Mouse (Mus musculus): ENCODE data around the gene Tomm70a.
"Not testable (repeated sequence)": the region's sequence is repeated elsewhere in the genome, so short reads cannot be mapped to it uniquely, and the experiment has no call there.

Tomm70a gene

GRCm38 (mm10) chr16:57151437-57151836, 29.9 kb downstream of the Tomm70a start:
- no peak for DNase-seq (ENCODE audit: low read depth)

DNA sequence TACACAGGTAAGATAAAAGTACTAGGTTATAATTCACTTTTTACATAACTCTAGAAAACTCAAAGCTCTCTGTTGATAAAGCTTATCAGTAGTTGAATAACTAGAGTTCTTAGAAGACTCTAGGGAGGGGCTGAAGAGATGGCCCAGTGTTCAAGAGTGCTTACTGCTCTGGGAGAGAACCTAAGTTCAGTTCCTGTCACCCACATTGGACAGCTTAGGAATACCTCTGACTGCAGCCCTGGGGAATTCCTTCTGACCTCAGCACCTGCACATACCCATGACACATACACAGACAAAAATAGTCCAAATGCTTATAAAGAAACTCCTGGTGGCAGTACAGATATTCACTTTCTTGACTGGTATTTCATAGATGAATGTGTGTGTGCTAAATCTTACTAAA, 34.4 kb downstream of the Tomm70a start:
- no peak for DNase-seq (ENCODE audit: low read depth)

DNA sequence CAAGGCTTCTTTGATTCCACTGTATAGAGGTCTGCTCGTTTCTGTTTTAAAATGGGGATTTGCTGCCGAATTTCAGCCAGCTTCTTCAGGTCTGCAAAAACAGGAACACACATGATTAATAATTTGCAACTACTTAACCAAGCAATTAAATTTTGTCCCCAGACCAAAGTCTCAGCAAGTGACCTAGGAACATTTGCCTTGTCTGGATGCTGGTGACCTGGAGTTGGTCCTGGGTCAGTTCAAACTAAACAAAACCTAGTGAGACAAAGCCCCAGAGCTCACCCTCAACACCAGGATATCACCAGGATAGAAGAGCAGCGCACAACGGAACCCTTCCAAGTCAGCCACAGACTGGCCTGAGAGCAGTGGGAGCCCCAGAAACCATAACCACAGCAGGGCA, 35.6 kb downstream of the Tomm70a start:
- DNase-seq (ENCODE audit: low read depth) = no peak

GRCm38 (mm10) chr16:57157728-57158127, 36.2 kb downstream of the Tomm70a start:
- no peak for DNase-seq (ENCODE audit: low read depth)

DNA sequence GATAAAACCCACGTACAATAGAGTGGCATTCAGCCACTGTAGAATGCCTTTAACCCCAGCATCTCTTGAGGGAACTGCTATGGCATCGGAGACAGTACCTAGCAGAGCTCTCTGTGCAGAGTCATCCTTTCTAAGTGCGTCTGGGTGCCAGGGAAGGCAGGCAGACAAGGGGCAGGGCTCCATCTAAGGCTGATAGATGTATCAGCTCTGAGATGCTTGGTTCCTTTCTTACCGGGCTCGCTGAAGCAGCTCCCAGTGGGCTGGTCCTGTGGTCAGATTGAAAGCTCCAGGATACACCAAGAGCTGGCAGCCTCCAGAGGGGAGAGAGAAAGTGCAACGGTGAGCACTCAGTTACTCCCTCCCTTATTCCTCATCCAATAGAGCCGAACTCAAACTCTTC, 38.3 kb downstream of the Tomm70a start:
- no peak for DNase-seq (ENCODE audit: low read depth)

- no peak for DNase-seq (ENCODE audit: low read depth)
These were observed 41.3 kb downstream of the Tomm70a start for GRCm38 (mm10) chr16:57162841-57163240.

DNA sequence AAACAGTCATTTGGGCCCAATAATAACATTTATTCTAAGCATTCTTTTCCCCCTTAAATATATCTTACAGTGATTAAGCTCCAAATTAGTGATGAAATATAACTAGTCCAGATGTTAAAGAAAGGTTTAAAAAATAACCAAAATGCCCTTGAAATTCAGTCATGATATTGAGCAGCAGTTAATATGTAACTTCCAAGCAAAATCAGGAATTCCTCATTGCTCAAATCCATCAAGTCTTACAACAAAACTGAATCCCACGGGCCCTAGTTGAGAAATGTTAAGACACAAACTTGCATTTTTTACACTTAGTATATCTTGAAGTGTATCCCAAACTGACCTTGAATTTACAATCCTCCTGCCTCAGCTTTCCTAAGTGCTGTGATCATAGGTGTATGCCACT, 42.2 kb downstream of the Tomm70a start:
- no peak for DNase-seq (ENCODE audit: low read depth)

- no peak for DNase-seq (ENCODE audit: low read depth)
These were observed 43.7 kb downstream of the Tomm70a start for GRCm38 (mm10) chr16:57165157-57165556.

GRCm38 (mm10) chr16:57166086-57166485, 44.6 kb downstream of the Tomm70a start:
- DNase-seq (ENCODE audit: low read depth) = no peak

GRCm38 (mm10) chr16:57166611-57167513, 45.4 kb downstream of the Tomm70a start, which contains the start of gene Nit2:
Nit2 (minus strand) TSS chr16:57167341.
- DNase-seq (ENCODE audit: low read depth) = peak; percentile 84

DNA sequence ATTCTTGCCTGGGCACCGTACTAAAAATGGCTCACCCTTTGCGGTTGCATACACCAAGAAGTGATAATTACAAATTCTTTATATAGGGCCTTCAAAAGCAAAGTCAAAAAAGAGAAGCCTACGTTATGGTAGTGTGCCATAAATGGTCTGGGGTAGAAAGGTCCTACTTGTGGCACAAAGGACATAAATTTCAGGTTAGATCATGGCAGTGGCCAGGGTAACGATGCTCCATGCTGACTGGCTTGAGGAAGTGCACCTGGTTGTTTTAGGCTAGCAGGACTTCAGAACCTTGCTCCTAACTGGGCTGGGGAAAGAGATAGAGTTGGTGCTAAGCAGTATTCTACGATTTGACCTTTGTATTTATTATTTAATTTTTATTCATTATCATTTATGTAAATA, 46.0 kb downstream of the Tomm70a start:
- no peak for DNase-seq (ENCODE audit: low read depth)

DNA sequence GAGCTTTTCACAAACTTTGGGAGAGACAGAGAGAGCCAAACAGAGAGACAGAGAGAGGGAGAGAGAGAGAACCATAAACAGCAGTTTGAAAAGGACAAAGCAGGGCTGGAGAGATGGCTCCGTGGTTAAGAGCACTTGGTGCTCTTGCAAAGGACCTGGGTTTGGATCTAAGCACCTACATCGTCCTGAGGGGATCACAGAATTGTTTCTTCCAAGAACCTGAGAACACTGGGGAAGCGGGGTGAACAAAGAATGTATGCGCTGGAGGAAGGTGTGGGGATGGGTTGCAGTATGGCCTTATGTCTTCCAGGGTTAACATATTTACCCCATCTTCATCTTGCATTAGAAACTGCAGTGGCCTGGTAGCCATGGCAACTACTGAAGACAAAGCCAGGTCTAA, 46.7 kb downstream of the Tomm70a start:
- DNase-seq (ENCODE audit: low read depth) = no peak

DNA sequence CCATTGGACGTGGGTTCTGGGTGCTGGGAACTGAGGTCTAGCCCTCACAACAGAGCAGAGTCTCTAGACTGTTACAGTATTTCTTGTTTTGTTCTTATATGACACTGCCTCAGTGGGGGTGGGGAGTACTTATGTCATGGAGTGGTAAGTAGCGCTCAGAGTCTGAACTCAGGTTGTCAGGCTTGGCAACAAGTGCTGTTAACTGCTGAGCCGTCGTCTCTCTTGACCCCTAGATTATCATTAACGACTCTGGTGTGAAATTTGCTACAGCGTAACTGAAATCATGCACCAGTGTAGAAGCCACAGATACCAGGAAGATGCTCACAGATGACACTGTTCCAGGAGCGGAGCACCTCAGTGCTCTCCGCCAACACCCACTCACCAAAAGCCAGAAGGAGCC, 49.7 kb downstream of the Tomm70a start:
- no peak for DNase-seq (ENCODE audit: low read depth)

DNA sequence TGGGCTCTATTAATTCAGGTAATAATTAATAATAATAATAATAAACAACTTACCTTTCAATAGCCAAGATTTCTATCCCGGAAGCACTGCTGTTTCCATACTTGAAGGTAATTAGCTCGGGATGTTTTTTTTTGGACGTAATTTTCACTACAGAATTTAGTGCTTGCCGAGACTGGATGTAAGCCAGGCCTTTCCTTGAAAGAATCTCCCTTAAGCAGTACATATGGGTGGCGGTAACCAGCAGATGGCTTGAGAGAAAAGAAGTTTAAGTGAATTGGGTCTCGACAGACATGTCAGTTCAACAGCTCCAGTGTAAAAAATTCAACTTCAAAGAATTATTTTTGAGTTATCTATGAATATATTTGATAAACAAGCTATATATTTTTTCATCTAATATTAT, 50.1 kb downstream of the Tomm70a start:
- no peak for DNase-seq (ENCODE audit: low read depth)

DNA sequence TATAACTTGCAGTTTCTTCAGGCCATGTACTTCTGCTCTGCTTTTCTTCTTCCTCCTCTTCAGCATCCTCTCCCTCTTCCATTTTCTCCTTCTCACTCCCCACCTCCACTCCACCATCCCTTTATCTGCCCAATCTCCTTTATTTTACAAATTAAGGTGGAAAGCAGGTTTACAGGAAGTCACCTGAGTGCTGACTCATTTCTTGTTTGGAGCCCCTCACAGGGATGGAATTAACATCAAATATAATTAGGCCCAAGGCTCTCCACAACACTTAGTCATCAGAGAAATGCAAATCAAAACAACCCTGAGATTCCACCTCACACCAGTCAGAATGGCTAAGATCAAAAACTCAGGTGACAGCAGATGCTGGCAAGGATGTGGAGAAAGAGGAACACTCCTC, 53.0 kb downstream of the Tomm70a start:
- not testable (repeated sequence) for DNase-seq (ENCODE audit: low read depth)

- no peak for DNase-seq (ENCODE audit: low read depth)
These were observed 54.2 kb downstream of the Tomm70a start for GRCm38 (mm10) chr16:57175751-57176150.

DNA sequence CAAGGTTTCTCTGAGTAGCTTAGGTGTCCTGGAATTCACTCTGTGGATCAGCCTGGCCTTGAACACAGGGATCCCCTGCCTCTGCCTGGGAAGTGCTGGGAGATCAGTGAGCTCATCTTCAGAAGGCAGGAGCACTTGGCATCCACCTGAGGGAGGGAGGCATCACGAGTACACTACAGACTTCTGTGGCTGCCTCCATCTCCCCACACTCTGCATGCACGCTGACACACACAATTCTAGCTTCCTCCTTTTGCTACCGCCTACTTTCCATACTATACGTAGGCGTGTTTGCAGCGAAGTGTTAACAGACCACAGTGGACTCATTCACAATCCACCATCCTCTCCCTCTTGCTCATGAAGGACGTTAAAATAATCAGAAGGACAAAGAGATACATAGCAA, 54.8 kb downstream of the Tomm70a start:
- no peak for DNase-seq (ENCODE audit: low read depth)

DNA sequence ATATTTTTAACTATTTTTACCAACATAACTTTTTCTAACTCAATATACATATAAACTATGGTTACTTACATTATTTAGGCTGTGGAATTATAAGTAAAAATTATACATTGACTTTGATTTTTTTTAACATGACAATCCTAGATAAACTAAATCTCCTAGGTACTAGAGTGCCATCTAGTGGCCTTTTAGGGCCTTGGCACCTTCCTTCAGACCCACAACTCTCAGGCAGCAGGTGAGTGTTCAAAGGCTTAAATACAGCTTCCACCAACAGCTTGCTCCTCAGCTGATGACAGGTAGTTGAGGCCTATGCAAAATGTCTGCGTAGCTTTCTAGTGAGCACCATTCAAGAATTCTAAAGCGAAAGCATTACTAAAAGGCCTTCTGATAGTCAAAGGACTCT, 55.8 kb downstream of the Tomm70a start:
- DNase-seq (ENCODE audit: low read depth) = peak; percentile 25

DNA sequence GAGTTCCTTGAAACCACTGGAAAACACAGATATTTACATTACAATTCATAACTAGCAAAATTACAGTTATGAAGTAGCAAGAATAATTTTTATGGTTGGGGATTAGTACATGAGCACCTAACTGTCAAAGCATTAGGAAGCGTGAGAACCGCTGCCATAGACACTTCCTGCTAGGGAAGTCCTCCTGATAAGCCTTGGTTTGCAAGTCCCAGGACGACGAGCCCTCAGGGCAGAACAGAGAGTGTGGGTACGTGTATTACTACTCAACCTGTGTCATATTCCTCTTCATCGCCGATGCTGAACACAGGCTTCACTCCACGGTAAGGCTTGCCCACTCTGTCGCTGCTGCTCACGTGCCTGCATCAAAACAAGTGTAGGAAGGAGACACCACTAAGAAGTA, 56.2 kb downstream of the Tomm70a start:
- no peak for DNase-seq (ENCODE audit: low read depth)

DNA sequence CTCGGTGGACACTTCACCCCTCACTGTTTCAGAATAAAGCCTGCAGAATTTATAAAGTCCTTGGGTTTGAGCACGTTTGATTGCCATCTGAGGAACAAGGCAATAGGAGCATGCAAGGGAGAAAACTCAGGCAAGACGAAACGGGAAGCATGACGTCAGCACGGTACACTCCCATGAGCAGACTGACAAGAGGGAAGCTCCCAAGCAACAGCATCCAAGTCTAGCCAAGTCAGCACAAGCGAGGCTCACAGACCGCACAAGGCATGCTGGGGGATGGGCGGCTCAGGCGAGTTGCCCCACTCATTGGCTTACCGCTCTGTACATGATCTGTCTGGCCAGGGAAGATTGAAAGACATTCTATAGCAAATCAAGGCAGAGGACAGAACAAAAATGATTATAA, 59.7 kb downstream of the Tomm70a start:
- no peak for DNase-seq (ENCODE audit: low read depth)

DNA sequence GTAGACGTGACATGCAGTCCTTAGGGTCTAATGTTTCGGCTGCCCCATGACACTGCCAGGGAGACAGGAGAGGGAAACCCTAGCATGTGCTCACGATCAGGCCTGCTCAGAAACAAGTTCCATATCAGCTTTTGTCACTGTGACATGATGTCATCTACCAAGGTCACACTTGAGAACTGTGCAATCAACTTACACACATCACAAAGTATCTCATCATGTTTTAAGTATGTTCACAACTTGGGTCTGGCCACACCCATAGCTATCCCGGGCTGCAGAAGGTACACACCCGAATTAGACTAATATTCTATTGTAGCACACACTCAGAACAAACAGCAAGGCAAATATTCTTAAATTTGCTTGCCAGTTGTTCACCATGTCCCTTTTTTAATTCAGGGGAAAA, 60.5 kb downstream of the Tomm70a start:
- DNase-seq (ENCODE audit: low read depth) = no peak

DNA sequence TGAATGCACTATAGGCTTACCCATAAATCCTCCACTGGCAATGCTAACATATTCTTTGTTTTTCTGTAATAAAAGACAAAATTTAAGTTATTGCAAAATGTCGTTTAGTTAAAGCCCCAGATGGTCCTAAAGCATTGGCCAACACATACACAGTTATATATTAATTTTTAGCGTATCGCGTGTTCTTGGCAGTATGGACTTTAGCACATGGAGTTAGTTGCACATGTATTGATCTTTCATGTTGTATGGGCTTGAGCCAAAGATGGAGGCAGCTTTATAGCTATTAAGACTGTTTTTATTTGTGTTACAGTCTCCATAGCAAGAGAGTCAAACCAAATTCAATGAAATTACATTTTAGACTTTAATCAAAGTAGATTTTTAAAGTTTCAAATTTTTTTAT, 65.1 kb downstream of the Tomm70a start:
- DNase-seq (ENCODE audit: low read depth) = no peak

GRCm38 (mm10) chr16:57189493-57189892, 68.0 kb downstream of the Tomm70a start:
- no peak for DNase-seq (ENCODE audit: low read depth)

DNA sequence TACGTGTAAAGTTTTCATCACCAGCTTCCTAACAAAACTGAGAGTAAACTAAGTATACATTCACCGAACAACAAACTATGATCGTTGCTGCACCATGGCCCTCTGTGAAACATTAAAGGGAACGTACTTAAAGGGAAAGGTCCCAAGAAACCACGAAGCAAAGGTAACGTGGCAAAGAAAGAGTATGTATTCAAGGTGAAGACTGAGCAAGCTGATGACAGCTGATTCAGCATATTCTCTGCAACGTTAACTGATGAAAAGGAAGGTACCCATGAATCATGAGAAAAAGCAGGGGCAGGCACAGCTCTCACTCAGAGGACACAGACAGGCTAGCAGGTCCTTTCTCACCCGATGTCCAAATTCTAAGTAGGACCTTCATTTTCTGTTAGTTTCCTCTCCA, 68.9 kb downstream of the Tomm70a start:
- no peak for DNase-seq (ENCODE audit: low read depth)

All from c-Kit-positive CD71-negative TER-119-negative erythroid progenitor cells, embryonic 14.5 days (primary cell).